Mouse (Mus musculus) fibroblast of lung, adult 2 months (primary cell): ENCODE results near the gene Klrg1.

ENCODE experiments used
- DNase-seq: peaks from one replicate; pipeline ENCODE4 v3.0.0-alpha.2; 2011; ENCODE audit warnings: low read depth

Gene Klrg1

DNA sequence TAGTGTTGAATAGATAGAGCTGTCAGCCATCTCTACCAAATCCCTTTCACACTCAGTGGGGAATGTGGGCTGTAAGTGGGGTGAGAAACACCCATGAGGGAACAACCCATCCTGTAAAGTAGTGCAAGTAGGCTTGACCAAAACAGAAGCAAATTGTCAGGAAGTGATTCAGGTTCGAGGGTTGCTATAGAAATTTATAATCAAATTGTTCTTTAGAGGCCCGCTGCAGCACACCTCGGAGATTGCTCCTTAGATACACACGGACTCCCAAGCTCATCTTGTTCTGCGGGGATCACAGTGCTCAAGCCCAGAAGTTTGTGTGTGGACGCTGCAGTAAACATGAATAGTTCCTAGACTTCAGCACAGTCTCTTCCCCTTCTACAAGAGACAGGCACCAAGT lies at the start of gene Klrg1:
Klrg1 (minus strand) TSS at position 101 of the 400 bp plus-strand sequence.
- DNase-seq: no peak

GRCm38 (mm10) chr6:122325361-122325975 lies 42.8 kb upstream of the Klrg1 start:
- no peak for DNase-seq

DNA sequence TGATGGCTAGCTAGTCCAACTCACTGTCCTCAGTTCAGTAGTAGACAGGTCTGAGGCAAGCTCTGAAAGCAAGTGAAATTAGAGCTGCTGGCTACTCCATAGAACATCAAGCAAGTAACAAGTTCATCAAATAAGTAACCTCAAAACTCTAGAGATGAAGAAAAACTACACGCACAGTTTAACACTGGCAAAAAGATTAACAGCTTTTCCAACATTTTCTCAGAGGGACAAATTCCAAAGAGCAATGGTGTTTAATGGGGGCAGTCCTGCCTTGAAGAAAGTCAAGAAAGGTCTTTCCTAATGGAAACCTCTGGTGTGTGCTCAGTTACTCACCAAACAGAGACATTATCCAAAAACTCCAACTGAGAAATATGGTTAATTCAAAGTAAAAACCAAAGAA lies 36.0 kb upstream of the Klrg1 start:
- DNase-seq: no peak

DNA sequence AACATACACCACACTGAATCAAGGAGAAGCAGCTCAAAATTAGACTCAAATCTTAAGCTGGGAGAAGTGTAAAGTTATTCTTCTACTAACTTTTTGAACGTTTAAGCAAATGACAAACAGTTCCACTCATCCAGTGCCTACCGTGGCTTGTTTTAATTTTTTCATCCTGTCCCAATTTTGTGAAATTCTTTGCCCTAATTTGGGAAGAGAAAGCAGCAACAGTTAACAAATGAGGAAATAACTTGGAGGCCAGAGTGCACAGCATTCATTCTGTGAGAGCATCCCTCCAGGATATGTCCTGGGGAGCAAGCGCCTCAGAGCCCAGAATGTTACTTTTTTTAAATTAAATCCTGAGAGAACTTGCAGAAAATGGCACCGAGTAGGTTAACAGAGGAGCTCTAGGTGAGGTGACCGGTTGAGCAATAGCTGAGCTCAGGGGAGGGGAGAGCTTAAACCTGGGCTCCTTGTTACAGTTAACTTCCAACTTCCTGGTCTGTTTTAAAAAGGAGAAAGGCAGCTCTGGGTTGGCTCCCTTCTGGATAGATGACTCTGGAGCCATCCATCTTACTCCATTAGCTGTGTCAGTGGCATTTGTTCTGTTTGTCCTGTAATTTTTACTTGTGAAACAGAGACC lies 27.6 kb upstream of the Klrg1 start:
- no peak for DNase-seq

GRCm38 (mm10) chr6:122309446-122309960 lies 26.8 kb upstream of the Klrg1 start:
- no peak for DNase-seq

DNA sequence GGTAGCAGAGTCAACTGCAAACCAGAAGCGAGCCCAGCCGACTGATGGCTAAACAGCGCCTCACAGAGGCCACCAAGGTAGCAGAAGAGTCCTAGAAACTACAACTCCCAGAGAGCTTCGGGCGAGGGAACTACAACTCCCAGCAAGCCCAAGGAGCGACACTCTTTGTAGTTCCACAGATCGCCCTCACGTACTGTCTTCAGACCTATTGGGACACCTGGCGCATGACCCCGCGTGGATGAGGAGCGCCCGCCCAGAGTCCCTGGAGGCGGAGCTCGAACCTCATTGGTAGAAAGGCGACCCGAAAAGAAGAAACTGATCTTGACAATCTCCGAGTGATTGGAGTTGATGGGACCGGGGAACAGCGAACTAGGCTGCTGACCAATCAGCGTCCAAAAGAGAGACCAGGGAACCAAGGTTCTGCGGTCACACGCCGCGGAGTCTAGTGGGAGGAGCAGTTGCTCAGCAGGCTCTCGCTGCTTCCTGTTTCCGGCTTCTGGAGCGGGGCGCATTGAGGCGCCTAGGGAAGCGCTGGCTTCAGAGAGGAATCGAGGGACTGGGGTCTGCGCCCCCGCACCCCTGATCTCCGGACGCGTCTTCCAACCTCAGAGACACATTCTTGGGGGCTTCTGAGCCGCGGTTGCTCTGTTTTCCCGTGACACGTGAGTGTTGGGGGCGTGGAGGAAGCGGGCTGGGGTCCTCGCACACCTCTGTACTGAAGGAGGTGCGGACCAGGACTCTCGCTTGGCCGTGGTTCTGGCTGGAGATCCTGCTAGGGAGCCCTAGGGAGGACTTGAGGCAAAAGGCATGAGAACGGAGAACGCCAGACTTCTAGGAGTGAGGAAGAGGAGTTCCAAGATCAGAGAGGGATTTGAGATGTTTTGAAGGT lies 26.1 kb upstream of the Klrg1 start, which contains the start of gene M6pr:
M6pr (plus strand) TSS at position 216 of the 889 bp plus-strand sequence.
- peak; percentile 98 for DNase-seq

- no peak for DNase-seq
Measured at GRCm38 (mm10) chr6:122308136-122308504, 25.4 kb upstream of the Klrg1 start.

DNA sequence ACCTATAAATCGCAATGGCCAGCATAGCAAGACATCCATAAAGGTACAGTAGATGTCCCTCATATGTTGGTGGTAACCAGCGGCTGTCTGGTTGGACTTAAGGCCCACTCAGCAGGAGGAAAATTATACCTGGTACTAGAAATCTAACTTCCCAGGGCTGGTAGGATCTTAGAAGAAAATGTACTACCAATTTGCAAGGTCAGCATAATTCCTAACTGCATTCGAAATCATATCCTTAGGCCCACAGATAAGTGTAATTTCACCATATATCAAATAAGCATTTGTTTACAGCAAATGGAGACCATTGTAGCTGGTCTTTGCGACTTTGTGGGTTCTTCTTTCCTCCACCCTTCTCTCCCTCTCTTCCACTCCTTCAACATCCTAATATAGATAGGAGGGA lies 24.0 kb upstream of the Klrg1 start:
- no peak for DNase-seq

- no peak for DNase-seq
Measured at GRCm38 (mm10) chr6:122304790-122305555, 22.3 kb upstream of the Klrg1 start.

DNA sequence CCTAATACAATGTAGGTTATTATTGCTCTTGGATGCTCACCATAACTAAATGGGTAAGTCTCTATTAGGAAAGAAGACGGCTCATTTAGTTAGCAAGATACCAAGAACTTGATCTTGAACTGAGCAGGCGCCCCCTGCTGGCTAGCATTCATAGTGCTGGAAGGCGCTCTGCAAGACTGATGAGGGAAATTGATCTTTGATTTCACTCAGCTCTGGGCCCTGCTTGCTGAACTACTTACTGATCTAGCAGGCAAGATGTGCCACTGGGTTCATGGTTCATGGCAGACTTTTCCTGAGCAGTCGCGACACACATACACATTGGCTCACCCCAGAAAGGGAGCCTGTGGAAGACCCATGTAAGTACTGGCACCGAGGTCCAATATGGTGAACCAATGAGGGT lies 21.7 kb upstream of the Klrg1 start:
- DNase-seq: no peak

- DNase-seq: no peak
Measured at GRCm38 (mm10) chr6:122303526-122303925, 20.8 kb upstream of the Klrg1 start.

- no peak for DNase-seq
Measured at GRCm38 (mm10) chr6:122302661-122303060, 20.0 kb upstream of the Klrg1 start.

DNA sequence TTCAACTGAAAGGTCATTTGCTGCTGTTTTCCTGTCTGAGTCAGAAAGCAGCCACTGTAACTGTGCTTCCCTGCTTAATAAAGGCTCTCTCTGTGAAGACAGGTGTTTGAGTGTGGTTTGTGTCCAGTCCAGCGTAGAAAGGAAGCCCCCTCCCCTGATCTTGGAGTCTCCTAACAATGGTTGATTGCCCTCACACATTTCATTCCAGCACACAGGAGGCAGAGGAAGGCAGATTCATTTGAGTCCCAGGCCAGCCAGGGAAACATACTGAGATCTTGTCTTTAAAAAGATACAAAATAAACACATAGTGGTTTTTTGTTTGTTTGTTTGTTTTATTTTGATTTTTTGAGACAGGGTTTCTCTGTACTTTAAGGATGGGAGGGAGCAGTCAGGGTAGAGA lies 19.4 kb upstream of the Klrg1 start:
- no peak for DNase-seq

DNA sequence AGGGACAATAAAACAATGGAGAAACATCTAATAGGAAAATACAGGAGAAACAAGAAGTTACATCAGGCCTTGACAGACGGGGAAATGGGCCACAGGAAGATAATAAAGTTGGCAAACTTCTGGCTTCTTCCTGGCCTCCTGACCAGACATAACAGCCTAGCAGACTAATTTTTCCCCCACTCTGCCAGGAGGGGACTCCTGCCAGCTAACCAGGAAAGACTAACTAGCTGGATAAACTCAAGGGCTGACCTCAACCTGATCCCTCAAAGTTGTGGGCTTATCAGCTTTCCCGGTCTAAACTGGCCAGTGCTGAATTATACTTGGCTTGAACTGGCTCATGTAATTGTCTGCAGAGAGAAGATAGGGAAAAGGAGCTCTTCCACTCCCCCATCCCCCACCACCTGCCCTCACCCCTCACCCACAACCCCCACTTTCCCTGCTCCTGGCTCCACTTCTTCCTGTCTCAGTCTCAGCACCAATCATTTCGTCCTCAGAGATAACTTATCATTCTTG lies 17.0 kb upstream of the Klrg1 start:
- DNase-seq: no peak

GRCm38 (mm10) chr6:122298223-122298609 lies 15.5 kb upstream of the Klrg1 start:
- no peak for DNase-seq

DNA sequence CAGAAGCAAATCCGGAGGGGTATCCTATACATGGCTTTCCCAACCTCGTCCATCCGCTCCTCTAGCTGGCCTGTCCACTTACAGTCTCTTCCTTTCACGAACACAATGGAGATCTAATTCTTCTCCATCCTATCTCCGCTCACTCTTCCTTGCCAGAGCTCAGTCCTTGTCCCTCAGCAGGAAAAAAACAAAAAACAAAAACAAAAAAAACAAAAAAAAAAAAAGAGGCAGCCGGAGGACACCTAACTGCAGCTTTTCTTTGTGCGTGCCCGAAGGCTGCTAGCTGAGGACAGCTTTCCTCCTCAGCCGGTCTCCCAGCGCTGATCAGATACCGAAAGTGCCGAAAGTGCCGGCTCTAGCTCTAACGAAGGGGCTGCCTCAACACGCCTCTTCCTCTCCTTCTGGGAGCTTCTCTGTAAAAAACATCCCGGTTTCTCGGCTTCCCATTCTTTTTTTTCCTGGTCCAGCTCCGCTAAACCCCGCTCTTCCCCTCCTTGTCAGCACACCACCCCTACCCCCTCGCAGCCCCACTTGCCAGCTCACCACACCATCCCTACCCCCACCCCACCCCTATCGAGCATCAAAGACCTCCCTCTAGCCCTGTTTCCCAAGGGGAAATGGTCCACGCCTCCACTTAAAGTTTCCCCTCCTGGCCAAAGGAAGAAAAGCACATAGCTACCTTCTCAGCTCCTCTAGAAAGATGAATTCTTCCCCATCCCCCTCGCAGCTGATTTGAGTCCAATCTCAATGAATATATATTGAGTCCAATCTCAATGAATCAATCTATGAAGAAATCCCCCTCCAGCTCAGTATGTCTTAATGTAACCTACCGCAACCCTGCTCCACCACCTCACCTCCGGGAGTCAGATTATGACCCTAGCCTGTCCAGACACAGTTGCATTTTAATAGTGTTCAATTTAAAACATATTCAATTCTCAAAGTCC lies 14.9 kb upstream of the Klrg1 start:
- DNase-seq: no peak

DNA sequence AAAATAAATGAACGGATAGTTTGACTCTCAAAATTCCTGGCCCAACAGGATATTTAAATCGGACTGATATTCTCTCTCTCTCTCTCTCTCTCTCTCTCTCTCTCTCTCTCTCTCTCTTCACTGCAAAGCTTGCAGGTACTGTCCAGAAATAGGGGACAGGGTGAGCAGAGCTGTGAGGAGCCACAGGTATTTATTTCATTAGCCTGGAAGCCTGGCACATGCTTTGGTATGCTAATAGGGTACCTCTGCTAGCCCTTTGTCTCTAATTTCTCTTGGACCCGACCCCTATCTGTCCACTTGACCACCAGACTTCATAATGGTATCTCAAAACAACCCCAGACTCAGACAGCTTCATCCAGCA lies 14.2 kb upstream of the Klrg1 start:
- DNase-seq: no peak

GRCm38 (mm10) chr6:122295242-122295641 lies 12.6 kb upstream of the Klrg1 start:
- no peak for DNase-seq

DNA sequence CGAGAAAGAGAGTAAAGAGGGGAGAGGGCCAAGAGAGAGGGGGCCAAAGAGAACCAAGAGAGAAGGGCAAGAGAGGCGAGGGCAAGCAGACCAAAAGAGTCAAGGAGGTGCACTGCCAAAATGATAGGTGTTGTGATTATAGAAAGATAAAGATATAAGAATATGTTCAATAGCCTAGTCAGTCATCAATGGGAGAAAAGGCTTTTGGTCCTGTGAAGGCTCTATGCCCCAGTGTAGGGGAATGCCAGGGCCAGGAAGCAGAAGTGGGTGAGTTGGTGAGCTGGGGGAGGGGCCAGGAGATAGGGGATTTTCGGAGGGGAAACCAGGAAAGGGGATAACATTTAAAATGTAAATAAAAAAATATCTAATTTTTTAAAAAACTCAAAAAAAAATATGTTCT lies 11.6 kb upstream of the Klrg1 start:
- DNase-seq: no peak

GRCm38 (mm10) chr6:122293796-122294195 lies 11.1 kb upstream of the Klrg1 start:
- no peak for DNase-seq

DNA sequence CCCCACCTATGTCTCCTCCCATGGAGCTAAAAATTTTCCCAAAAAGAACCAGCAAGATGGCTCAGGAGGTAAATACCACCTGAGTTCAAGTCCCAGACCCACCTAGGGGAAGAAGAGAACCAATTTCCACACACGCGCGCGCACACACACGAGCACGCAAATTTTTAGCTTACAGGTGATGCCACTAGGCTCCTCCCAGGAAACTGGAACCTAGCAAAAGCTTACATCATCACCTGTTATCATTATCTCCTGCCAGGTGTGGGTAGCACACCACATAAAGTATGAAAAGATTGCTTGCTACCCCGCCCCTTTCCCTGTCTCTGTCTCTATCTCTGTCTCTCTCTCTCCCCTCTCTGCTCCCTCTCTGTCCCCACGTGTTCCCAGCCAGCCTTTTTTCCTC lies 10.4 kb upstream of the Klrg1 start:
- DNase-seq: no peak
